Comparison of ENCODE assay signal across 12 mouse cellular contexts in the genomic region with DNA sequence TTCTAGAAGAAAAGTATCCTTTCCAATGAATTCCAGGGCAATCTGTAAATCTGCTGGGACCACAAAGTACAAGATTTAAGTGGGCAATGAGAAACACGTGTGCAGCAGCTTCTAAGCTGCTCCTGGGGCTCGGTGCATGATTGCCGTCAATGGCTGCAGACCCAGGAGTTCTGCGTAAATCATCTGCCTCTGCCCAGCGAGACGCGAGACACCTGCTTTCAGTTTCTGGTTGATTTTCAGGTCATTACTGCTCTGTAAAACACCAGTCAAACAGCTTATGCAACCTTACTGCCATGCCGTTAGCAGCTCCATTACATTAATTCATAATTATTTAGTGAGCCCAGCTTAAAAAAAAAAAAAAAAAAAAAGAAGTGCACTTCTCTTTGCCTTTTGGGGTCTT.
DNase-seq lines count a peak whose midpoint lies in the region; ATAC-seq and TF ChIP-seq lines count a peak whose summit lies in the region.
"Had no signal": no experiment of that assay in that cellular context is flagged by ENCODE, and none has a peak within 500 bp of the region (broad histone marks: within the 10 kb centered on the region; RNA-seq: fewer than 3 reads in every experiment).

No protein-coding gene starts in this region.

- H3K4me2 ChIP-seq in kidney, embryonic 15.5 days: no peak overlapping the region
- peak overlapping the region; percentile 24; the same call in 1 of the 2 replicates for H3K4me2 ChIP-seq in neural tube, embryonic 13.5 days
- H3K4me2 ChIP-seq in liver, postnatal 0 days (ENCODE audit: low read depth, low read length): no peak overlapping the region
- H3K4me2 ChIP-seq: liver, embryonic 13.5 days had no signal

- peaks cover 18% of the 10 kb centered on the region for H3K4me1 ChIP-seq in kidney, embryonic 15.5 days
- H3K4me1 ChIP-seq in neural tube, embryonic 13.5 days (replicated peaks): peaks cover 29% of the 10 kb centered on the region
- no peaks in the 10 kb centered on the region for H3K4me1 ChIP-seq in liver, postnatal 0 days (ENCODE audit: insufficient read depth)
- H3K4me1 ChIP-seq: liver, embryonic 13.5 days had no signal

- no peaks in the 10 kb centered on the region for H3K27me3 ChIP-seq in kidney, embryonic 15.5 days
- H3K27me3 ChIP-seq in neural tube, embryonic 13.5 days: peaks cover 11% of the 10 kb centered on the region
- no peaks in the 10 kb centered on the region for H3K27me3 ChIP-seq in liver, postnatal 0 days (ENCODE audit: insufficient read depth, low read length)
- H3K27me3 ChIP-seq: liver, embryonic 13.5 days had no signal

- no peaks in the 10 kb centered on the region for H3K9me3 ChIP-seq in kidney, embryonic 15.5 days (replicated peaks)
- 0 out of 2 replicates have a peak, but pooled peaks cover 3% of the 10 kb centered on the region for H3K9me3 ChIP-seq in neural tube, embryonic 13.5 days
- H3K9me3 ChIP-seq in liver, postnatal 0 days (ENCODE audit: low read length): no peaks in the 10 kb centered on the region

- DNase-seq in kidney, adult 9 months: no peak
- DNase-seq in embryo, embryonic 9.5 days (ENCODE audit: extremely low spot score): peak; percentile 36
- DNase-seq in adrenal gland, adult 18-20 months (ENCODE audit: low spot score in 2 of 2): no peak
- no peak for DNase-seq in liver, postnatal 0 days
- DNase-seq: heart, postnatal 14 days; liver, embryonic 13.5 days; right cerebral cortex, adult 18-20 months; thymus, postnatal 36 days had no signal

- WGBS in kidney, embryonic 15.5 days: 20% methylated on average over 8 of the region's 8 CpGs
- WGBS in neural tube, embryonic 13.5 days: 19% methylated on average over 8 of the region's 8 CpGs
- 51% methylated on average over 8 of the region's 8 CpGs for WGBS in liver, postnatal 0 days (ENCODE audit: insufficient replicate concordance)

- no peak overlapping the region for H3K9ac ChIP-seq in kidney, embryonic 15.5 days
- no peak overlapping the region for H3K9ac ChIP-seq in neural tube, embryonic 13.5 days
- H3K9ac ChIP-seq in liver, postnatal 0 days (replicated peaks): no peak overlapping the region
- H3K9ac ChIP-seq: liver, embryonic 13.5 days had no signal

- no peak for TF ChIP-seq CTCF in liver, postnatal 0 days (IDR thresholded peaks at IDR 0.05; ENCODE audit: low read depth)

- no peak overlapping the region for H3K4me3 ChIP-seq in kidney, embryonic 15.5 days (replicated peaks)
- H3K4me3 ChIP-seq in neural tube, embryonic 13.5 days: no peak overlapping the region
- H3K4me3 ChIP-seq in liver, postnatal 0 days (ENCODE audit: low read depth, low read length): no peak overlapping the region
- H3K4me3 ChIP-seq: liver, embryonic 13.5 days; myocyte had no signal

- H3K36me3 ChIP-seq in kidney, embryonic 15.5 days: peaks cover 35% of the 10 kb centered on the region
- peaks cover 40% of the 10 kb centered on the region for H3K36me3 ChIP-seq in neural tube, embryonic 13.5 days
- 0 out of 2 replicates have a peak, but pooled peaks cover 5% of the 10 kb centered on the region for H3K36me3 ChIP-seq in liver, postnatal 0 days (replicated peaks; ENCODE audit: insufficient read depth, low read length)
- H3K36me3 ChIP-seq: liver, embryonic 13.5 days had no signal

- ATAC-seq in kidney, embryonic 15.5 days (replicated peaks; ENCODE audit: low FRiP score): peak; percentile 64; the same call in 1 of the 2 replicates
- ATAC-seq in hematopoietic stem cell, adult 5-6 weeks (replicated peaks in 1 of 2; ENCODE audit: insufficient read depth in 1 of 2, low FRiP score in 2 of 2, low TSS enrichment in 1 of 2, low read depth in 1 of 2, poor library complexity in 2 of 2, severe bottlenecking in 2 of 2): peak; percentile 59
- no peak for ATAC-seq in neural tube, embryonic 13.5 days (ENCODE audit: low read depth)
- ATAC-seq in liver, postnatal 0 days: no peak

- TF ChIP-seq EP300 in liver, postnatal 0 days (IDR thresholded peaks at IDR 0.05; ENCODE audit: low read depth): no peak

- no peak overlapping the region for H3K27ac ChIP-seq in kidney, embryonic 15.5 days
- no peak overlapping the region; the same call in 1 of the 2 replicates for H3K27ac ChIP-seq in neural tube, embryonic 13.5 days (replicated peaks)
- no peak overlapping the region for H3K27ac ChIP-seq in liver, postnatal 0 days (ENCODE audit: low read depth)
- H3K27ac ChIP-seq: liver, embryonic 13.5 days had no signal

Comparison
In these comparisons a context has a peak if more than half of its experiments do, and no peak if none do; other contexts are left out.
1. ATAC-seq: peak in kidney, embryonic 15.5 days (single experiment) and hematopoietic stem cell, adult 5-6 weeks (2 of 2); none in neural tube, embryonic 13.5 days (single experiment) and liver, postnatal 0 days (single experiment).